Mouse (Mus musculus): Measurements from ENCODE around the gene Eps15l1. TPM values are rescaled to one million over a fixed set of nuclear protein-coding genes. Genes with fewer than 3 reads are reported as not detected.

The Eps15l1 gene
- polyA plus RNA-seq, 1 experiment from 2014 or later: 74.5 TPM

GRCm38 (mm10) chr8:72443994-72444350 lies 22.7 kb upstream of the Eps15l1 start:
- no peaks in the 10 kb centered on the region for H3K9me3 ChIP-seq (replicated peaks)
- peak; percentile 75; the same call in 1 of the 2 replicates for ATAC-seq (ENCODE audit: low FRiP score)
- H3K4me1 ChIP-seq: peaks cover 8% of the 10 kb centered on the region; the same call in 1 of the 2 replicates
- 44% methylated on average over 6 of the region's 6 CpGs for WGBS
- H3K4me3 ChIP-seq: peak overlapping the region; percentile 36
- no peaks in the 10 kb centered on the region for H3K27me3 ChIP-seq
- H3K4me2 ChIP-seq (replicated peaks): peak overlapping the region; percentile 61
- H3K27ac ChIP-seq: no peak overlapping the region
- H3K36me3 ChIP-seq: peaks cover 14% of the 10 kb centered on the region
- peak overlapping the region; percentile 57 for H3K9ac ChIP-seq

GRCm38 (mm10) chr8:72443338-72443993 lies 22.2 kb upstream of the Eps15l1 start, which contains the start of the genes Calr3 and 1700030K09Rik:
Calr3 (minus strand) TSS chr8:72443870.
1700030K09Rik (plus strand) TSS chr8:72443880.
- no peaks in the 10 kb centered on the region for H3K27me3 ChIP-seq
- H3K4me2 ChIP-seq (replicated peaks): peak within 1 kb of the TSS; percentile 61
- H3K9ac ChIP-seq: peak within 1 kb of the TSS; percentile 57
- no peak within 1 kb of the TSS for H3K27ac ChIP-seq
- 4% methylated on average over 34 of the region's 34 CpGs for WGBS
- H3K4me3 ChIP-seq: peak within 1 kb of the TSS; percentile 36
- H3K36me3 ChIP-seq: peaks cover 13% of the 10 kb centered on the region
- ATAC-seq (ENCODE audit: low FRiP score): peak; percentile 99
- peaks cover 8% of the 10 kb centered on the region; the same call in 1 of the 2 replicates for H3K4me1 ChIP-seq
- H3K9me3 ChIP-seq (replicated peaks): no peaks in the 10 kb centered on the region

- Histone ChIP-seq H3K4me3 (no peak overlapping the region), H3K27ac (no peak overlapping the region), H3K4me2 (replicated peaks) (no peak overlapping the region), H3K36me3 (no peaks in the 10 kb centered on the region), H3K9me3 (replicated peaks) (no peaks in the 10 kb centered on the region), H3K9ac (no peak overlapping the region), H3K4me1 (0 out of 2 replicates have a peak, but pooled peaks cover 4% of the 10 kb centered on the region), H3K27me3 (no peaks in the 10 kb centered on the region)
- 73% methylated on average over 8 of the region's 8 CpGs for WGBS
- no peak for ATAC-seq (ENCODE audit: low FRiP score)
These were observed 17.2 kb upstream of the Eps15l1 start for GRCm38 (mm10) chr8:72438248-72439015.

GRCm38 (mm10) chr8:72434952-72435351 lies 13.7 kb upstream of the Eps15l1 start:
- Histone ChIP-seq H3K9me3 (replicated peaks) (no peaks in the 10 kb centered on the region), H3K4me2 (replicated peaks) (no peak overlapping the region), H3K4me3 (no peak overlapping the region), H3K36me3 (no peaks in the 10 kb centered on the region), H3K9ac (no peak overlapping the region), H3K27me3 (no peaks in the 10 kb centered on the region), H3K4me1 (no peaks in the 10 kb centered on the region), H3K27ac (no peak overlapping the region)
- no peak for ATAC-seq (ENCODE audit: low FRiP score)
- WGBS: 50% methylated on average over 2 of the region's 2 CpGs

- Histone ChIP-seq H3K27me3 (no peaks in the 10 kb centered on the region), H3K9ac (no peak overlapping the region), H3K4me2 (replicated peaks) (no peak overlapping the region), H3K4me3 (no peak overlapping the region), H3K9me3 (replicated peaks) (no peaks in the 10 kb centered on the region), H3K36me3 (no peaks in the 10 kb centered on the region), H3K4me1 (no peaks in the 10 kb centered on the region), H3K27ac (no peak overlapping the region)
- no peak for ATAC-seq (ENCODE audit: low FRiP score)
- 59% methylated on average over 13 of the region's 13 CpGs for WGBS
These were observed 8.4 kb upstream of the Eps15l1 start for GRCm38 (mm10) chr8:72429676-72430075.

- 57% methylated on average over 1 of the region's 1 CpGs for WGBS
- H3K4me1 ChIP-seq: peaks cover 22% of the 10 kb centered on the region
- no peaks in the 10 kb centered on the region for H3K9me3 ChIP-seq (replicated peaks)
- ATAC-seq (ENCODE audit: low FRiP score): no peak
- H3K9ac ChIP-seq: no peak overlapping the region
- H3K36me3 ChIP-seq: peaks cover 4% of the 10 kb centered on the region; the same call in 1 of the 2 replicates
- no peak overlapping the region for H3K27ac ChIP-seq
- no peak overlapping the region for H3K4me3 ChIP-seq
- H3K27me3 ChIP-seq: no peaks in the 10 kb centered on the region
- no peak overlapping the region for H3K4me2 ChIP-seq (replicated peaks)
These were observed 1.7 kb upstream of the Eps15l1 start for GRCm38 (mm10) chr8:72422926-72423325.

- H3K27me3 ChIP-seq: no peaks in the 10 kb centered on the region
- peak overlapping the region; percentile 86 for H3K9ac ChIP-seq
- H3K36me3 ChIP-seq: peaks cover 4% of the 10 kb centered on the region; the same call in 1 of the 2 replicates
- peak overlapping the region; percentile 85 for H3K27ac ChIP-seq
- H3K4me2 ChIP-seq (replicated peaks): peak overlapping the region; percentile 65
- WGBS: 1% methylated on average over 65 of the region's 73 CpGs
- H3K4me1 ChIP-seq: peaks cover 37% of the 10 kb centered on the region
- peak; percentile 81 for ATAC-seq (ENCODE audit: low FRiP score)
- no peaks in the 10 kb centered on the region for H3K9me3 ChIP-seq (replicated peaks)
- peak overlapping the region; percentile 78 for H3K4me3 ChIP-seq
These were observed 494 bp downstream of the Eps15l1 start for GRCm38 (mm10) chr8:72420571-72421361.

- no peaks in the 10 kb centered on the region for H3K9me3 ChIP-seq (replicated peaks)
- ATAC-seq (ENCODE audit: low FRiP score): no peak
- H3K27me3 ChIP-seq: no peaks in the 10 kb centered on the region
- H3K9ac ChIP-seq: no peak overlapping the region
- WGBS: 96% methylated on average over 4 of the region's 4 CpGs
- no peak overlapping the region for H3K27ac ChIP-seq
- peaks cover 4% of the 10 kb centered on the region; the same call in 1 of the 2 replicates for H3K36me3 ChIP-seq
- H3K4me1 ChIP-seq: peaks cover 41% of the 10 kb centered on the region
- H3K4me3 ChIP-seq: no peak overlapping the region
- no peak overlapping the region for H3K4me2 ChIP-seq (replicated peaks)
These were observed 3.2 kb downstream of the Eps15l1 start for GRCm38 (mm10) chr8:72418073-72418472.

GRCm38 (mm10) chr8:72415252-72415651 lies 6.0 kb downstream of the Eps15l1 start:
- Histone ChIP-seq H3K36me3 (peaks cover 16% of the 10 kb centered on the region), H3K27me3 (no peaks in the 10 kb centered on the region), H3K9me3 (replicated peaks) (no peaks in the 10 kb centered on the region), H3K9ac (no peak overlapping the region), H3K27ac (no peak overlapping the region), H3K4me3 (no peak overlapping the region), H3K4me2 (replicated peaks) (no peak overlapping the region), H3K4me1 (peaks cover 35% of the 10 kb centered on the region)
- no peak for ATAC-seq (ENCODE audit: low FRiP score)
- 74% methylated on average over 2 of the region's 2 CpGs for WGBS

- H3K27ac ChIP-seq: no peak overlapping the region
- H3K9ac ChIP-seq: no peak overlapping the region
- no peak; the same call in 1 of the 2 replicates for ATAC-seq (ENCODE audit: low FRiP score)
- H3K4me2 ChIP-seq (replicated peaks): no peak overlapping the region
- peaks cover 29% of the 10 kb centered on the region for H3K4me1 ChIP-seq
- H3K27me3 ChIP-seq: no peaks in the 10 kb centered on the region
- H3K36me3 ChIP-seq: peaks cover 14% of the 10 kb centered on the region
- H3K9me3 ChIP-seq (replicated peaks): no peaks in the 10 kb centered on the region
- H3K4me3 ChIP-seq: no peak overlapping the region
- 90% methylated on average over 7 of the region's 7 CpGs for WGBS
These were observed 7.4 kb downstream of the Eps15l1 start for GRCm38 (mm10) chr8:72413839-72414238.

- Histone ChIP-seq H3K27ac (no peak overlapping the region), H3K36me3 (peaks cover 12% of the 10 kb centered on the region; the same call in 1 of the 2 replicates), H3K9me3 (replicated peaks) (no peaks in the 10 kb centered on the region), H3K4me3 (no peak overlapping the region), H3K27me3 (no peaks in the 10 kb centered on the region), H3K9ac (no peak overlapping the region), H3K4me2 (replicated peaks) (no peak overlapping the region), H3K4me1 (peaks cover 8% of the 10 kb centered on the region)
- no peak for ATAC-seq (ENCODE audit: low FRiP score)
- 55% methylated on average over 3 of the region's 3 CpGs for WGBS
These were observed 11.8 kb downstream of the Eps15l1 start for GRCm38 (mm10) chr8:72409443-72409842.

GRCm38 (mm10) chr8:72407878-72408277 lies 13.4 kb downstream of the Eps15l1 start:
- Histone ChIP-seq H3K4me1 (peaks cover 8% of the 10 kb centered on the region), H3K27me3 (no peaks in the 10 kb centered on the region), H3K9me3 (replicated peaks) (no peaks in the 10 kb centered on the region), H3K4me3 (no peak overlapping the region), H3K4me2 (replicated peaks) (no peak overlapping the region), H3K9ac (no peak overlapping the region), H3K36me3 (peaks cover 12% of the 10 kb centered on the region; the same call in 1 of the 2 replicates), H3K27ac (no peak overlapping the region)
- 97% methylated on average over 1 of the region's 1 CpGs for WGBS
- ATAC-seq (ENCODE audit: low FRiP score): no peak
